Mouse (Mus musculus) gastrocnemius, postnatal 25 days (tissue): ENCODE data around the gene Gm14139. TPM values are rescaled to one million over a fixed set of nuclear protein-coding genes. Genes with fewer than 3 reads are reported as not detected.
"Not testable (repeated sequence)": the region's sequence is repeated elsewhere in the genome, so short reads cannot be mapped to it uniquely, and the experiment has no call there.

Source experiments
- DNase-seq: peaks from one replicate; pipeline ENCODE4 v3.0.0; 2022
- long read RNA-seq, 2 experiments: library from polyadenylated mRNA; stranded (forward); transcript quantifications; one replicate each; pipeline ENCODE4 v2.0.0; 2021
- total RNA-seq, 2 experiments: library from RNA; stranded (reverse); gene quantifications; 1 replicate in 1 of 2; 2 replicates in 1 of 2; pipeline ENCODE4 v1.2.3; 2021

Gm14139 gene
- total RNA-seq: not detected
- long read RNA-seq, experiment 1: 0 reads
- long read RNA-seq, experiment 2: 0 reads

- DNase-seq: not testable (repeated sequence)
These were observed at the start of gene Gm14139 for GRCm38 (mm10) chr2:150181570-150181999. TSS of gene Gm14139 (plus strand) at chr2:150181755.

GRCm38 (mm10) chr2:150132002-150132401, 49.6 kb upstream of the Gm14139 start:
- DNase-seq: not testable (repeated sequence)

GRCm38 (mm10) chr2:150132773-150133172, 48.8 kb upstream of the Gm14139 start:
- DNase-seq: no peak

- peak; percentile 81 for DNase-seq
These were observed 45.1 kb upstream of the Gm14139 start, which contains the start of gene Zfp120 for GRCm38 (mm10) chr2:150136435-150136897. TSS of gene Zfp120 (minus strand) at chr2:150136708.

- DNase-seq: no peak
These were observed 14.9 kb upstream of the Gm14139 start for GRCm38 (mm10) chr2:150166703-150167102.

GRCm38 (mm10) chr2:150173833-150174232, 7.7 kb upstream of the Gm14139 start:
- DNase-seq: no peak

GRCm38 (mm10) chr2:150179579-150179978, 2.0 kb upstream of the Gm14139 start, which contains the start of gene Gm10770:
TSS of gene Gm10770 (minus strand) at chr2:150179679.
- DNase-seq: not testable (repeated sequence)

GRCm38 (mm10) chr2:150181046-150181445, 509 bp upstream of the Gm14139 start:
- DNase-seq: not testable (repeated sequence)

- DNase-seq: peak; percentile 81
These were observed 36.2 kb downstream of the Gm14139 start, which contains the start of gene Zfp937 for GRCm38 (mm10) chr2:150217600-150218362. TSS of gene Zfp937 (plus strand) at chr2:150218073.

GRCm38 (mm10) chr2:150218363-150218725, 36.8 kb downstream of the Gm14139 start:
- DNase-seq: not testable (repeated sequence)

- DNase-seq: not testable (repeated sequence)
These were observed 41.7 kb downstream of the Gm14139 start for GRCm38 (mm10) chr2:150223263-150223662.

Other genes with a start within 250 kb of the Gm14139 start
- gene Zfp120, start 45.0 kb upstream of the Gm14139 start, total RNA-seq: 1 to 10 TPM; 5.0 to 6.3 TPM
- gene Gm10770, start 2.1 kb upstream of the Gm14139 start, total RNA-seq: not detected
- gene Zfp937, start 36.3 kb downstream of the Gm14139 start, total RNA-seq: 1 to 10 TPM; 1.5 to 1.8 TPM
- 1 to 10 TPM; 1.5 to 2.3 TPM for gene Gm21994, start 73.8 kb downstream of the Gm14139 start, total RNA-seq
- gene Gm14124, start 75.8 kb downstream of the Gm14139 start, total RNA-seq: not detected
- gene Gm10130, start 141.9 kb downstream of the Gm14139 start, total RNA-seq: 1 to 10 TPM in 1 of 2 experiments, not detected in 1; 1.2 TPM
- 1 to 10 TPM; 1.8 to 2.1 TPM for gene 3300002I08Rik, start 181.0 kb downstream of the Gm14139 start, total RNA-seq